Mouse (Mus musculus): Measurements from ENCODE around the gene Zfp866. TPM values are rescaled to one million over a fixed set of nuclear protein-coding genes. Genes with fewer than 3 reads are reported as not detected.

Zfp866 gene
- total RNA-seq, 2 experiments from 2014 or later, result 19.5 to 19.8 TPM

DNA sequence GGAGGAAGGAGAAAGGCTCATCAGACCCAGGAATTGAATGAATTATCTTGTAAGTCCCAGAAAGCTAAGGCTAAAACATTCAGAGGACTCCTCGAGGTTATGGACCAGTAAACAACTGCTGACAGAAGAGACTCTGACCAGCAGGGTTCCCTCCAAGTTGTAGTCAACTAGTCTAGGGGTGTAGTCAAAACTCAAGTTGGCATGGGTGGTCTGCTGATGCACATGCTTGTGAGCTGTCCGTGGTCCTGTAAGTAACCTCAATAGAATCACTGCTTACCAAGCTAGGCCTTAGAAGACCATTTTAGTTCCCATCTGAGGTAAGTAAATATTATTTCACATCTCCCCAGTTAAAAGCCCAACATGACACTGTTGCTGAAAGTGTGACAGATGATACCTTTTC is 49.7 kb downstream of the Zfp866 start:
- intact Hi-C loops (cut with DNase I), result no loop called here
- DNase-seq, result no peak

DNA sequence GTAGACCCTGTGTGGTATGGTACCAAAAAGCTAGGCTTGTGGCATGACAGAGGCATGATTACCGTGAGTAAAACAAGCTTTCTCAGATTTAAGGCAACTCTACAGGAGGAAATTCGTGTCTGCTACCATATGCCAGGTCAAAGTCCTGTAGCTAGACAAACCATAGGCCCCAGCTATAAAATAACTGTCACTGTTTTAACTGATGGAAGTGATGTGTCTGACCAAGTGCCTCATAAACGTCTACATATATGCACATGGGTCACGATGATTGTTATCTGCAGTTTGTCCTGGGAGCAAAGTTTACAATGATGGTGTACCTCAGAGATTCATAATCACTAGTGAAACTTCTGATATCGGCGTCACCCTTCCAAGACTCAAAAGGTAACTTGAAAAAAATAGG is 50.2 kb downstream of the Zfp866 start:
- intact Hi-C loops (cut with DNase I), result no loop called here
- no peak for DNase-seq

DNA sequence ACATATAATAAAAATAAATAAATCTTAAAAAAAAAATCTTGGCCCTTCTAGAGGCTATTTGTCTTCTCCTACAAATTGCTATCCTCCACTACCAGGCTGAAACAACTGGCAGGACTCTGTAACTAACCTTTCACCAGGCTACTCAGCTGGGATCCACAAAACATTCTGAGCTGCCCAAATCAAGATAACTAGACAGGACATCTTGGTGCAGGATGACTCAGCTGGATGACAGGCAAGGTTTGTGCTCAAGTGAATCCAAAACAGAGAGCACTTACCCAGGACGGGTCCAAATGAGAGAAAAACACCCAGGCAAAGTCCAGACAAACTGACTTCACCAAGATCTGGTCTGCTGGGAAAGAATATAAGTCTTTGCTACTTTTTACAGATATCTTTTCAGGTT is 55.5 kb downstream of the Zfp866 start:
- intact Hi-C loops (cut with DNase I), result no loop called here
- no peak for DNase-seq

DNA sequence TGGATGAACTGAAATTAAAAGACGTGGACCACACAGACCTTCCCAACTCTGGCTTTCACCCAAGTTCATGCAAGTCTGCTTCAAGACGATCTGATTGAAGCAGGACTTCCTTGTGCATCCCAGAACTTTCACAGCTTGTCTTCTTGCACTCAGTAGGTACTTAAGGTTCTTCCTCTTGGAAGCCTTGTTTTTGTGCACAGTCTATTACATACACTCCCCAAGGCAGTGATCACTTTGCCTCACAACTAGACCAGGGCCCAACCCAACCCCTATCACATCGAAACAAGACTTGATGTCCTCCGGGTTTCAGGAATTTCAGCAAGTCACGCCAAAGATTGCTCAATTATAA is 73.8 kb downstream of the Zfp866 start:
- intact Hi-C loops (cut with DNase I), result loop anchor here (5.0 kb wide), 1 partner anchor 75 kb away; the partner anchor contains the start of genes Atp13a1 and Zfp866
- DNase-seq, result no peak

DNA sequence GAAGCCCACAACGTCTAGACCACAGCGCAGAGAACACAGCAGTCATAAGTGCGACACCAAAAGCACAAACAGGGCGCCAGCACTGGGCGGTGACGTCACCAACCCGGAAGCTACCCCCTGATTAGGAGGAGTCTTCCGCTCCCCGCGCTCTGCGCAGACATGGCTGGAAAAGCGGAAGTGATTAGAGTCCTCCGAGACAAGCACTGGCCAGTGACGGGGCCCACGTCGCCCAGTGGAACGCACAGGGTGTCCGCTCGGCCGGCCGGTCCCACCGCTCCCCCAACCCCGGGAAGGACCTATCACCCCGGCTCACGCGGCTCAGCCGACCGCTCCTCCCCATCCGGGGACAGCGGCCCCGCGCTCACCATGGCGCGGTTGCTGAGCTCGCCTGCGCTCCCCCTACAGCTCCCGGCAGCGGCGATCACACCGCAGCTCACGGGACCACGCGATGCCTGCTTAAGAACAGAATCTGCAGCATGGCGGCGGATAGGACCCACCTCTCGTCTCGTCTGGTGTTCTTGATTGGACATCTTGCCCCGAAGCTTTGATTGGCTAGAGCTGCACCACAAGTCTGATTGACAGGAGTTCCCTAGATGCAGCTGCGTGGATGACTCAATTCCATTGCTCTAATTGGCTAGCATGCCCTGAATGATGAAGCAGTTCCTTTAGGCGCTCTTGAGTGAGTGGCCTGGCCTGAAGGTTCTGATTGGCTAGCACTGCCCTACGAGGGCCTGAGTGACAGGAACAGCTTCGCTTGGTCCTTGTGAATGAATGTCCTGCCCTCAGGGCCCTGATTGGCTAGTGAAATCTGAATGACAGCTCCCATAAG is 74.4 kb downstream of the Zfp866 start:
- peak; percentile 90 to 93 for DNase-seq
- intact Hi-C loops (cut with DNase I), result loop anchor here (5.0 kb wide), 1 partner anchor 76 kb away; the partner anchor contains the start of genes Atp13a1 and Zfp866

DNA sequence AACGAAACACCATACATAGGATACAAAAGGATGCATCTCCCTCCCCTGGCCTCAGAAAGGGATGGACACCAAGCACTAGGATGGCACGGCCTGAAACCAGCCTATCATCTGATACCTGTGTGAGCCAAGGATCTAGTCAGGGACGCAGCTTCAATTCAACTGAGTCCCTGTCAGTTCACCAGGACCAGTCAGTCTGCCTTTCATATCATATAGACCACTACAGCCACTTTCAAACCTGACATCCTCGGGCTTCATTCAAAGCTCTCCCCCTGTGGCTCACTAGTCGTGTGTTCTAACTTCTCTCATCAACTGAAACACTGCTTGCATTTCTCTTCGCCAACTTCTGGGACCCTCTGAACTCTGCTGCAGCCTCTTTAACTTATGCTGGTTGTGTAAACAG is 75.6 kb downstream of the Zfp866 start:
- DNase-seq, result no peak
- intact Hi-C loops (cut with DNase I), result loop anchor here (2.0 to 5.0 kb wide), 2 partner anchors 77 to 89 kb away; partner anchors contain the start of genes Atp13a1 and Zfp866

DNA sequence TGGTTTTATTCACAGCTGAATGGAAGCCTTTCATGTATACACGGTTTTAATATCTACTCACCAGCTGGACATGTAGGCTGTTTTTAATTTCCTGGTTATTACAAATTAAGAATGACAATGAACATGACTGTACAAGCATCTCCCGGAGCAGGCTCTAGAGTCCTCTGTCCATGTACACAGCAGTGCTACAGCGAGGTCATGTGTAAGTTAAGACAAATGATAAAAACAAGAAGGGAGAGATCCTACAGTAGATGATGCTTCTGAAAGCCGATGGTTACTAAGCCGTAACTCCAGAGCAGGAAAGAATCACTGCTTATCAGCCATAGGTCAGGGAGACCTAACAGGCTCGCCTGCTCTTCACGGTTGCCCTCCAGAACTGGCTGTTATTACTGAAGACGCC is 77.5 kb downstream of the Zfp866 start:
- intact Hi-C loops (cut with DNase I), result no loop called here
- no peak for DNase-seq

Other genes starting within 250 kb of the Zfp866 start
- gene Zfp868, start 165.6 kb downstream of the Zfp866 start, total RNA-seq (2021), result 1 to 10 TPM; 8.2 to 8.6 TPM
- 1 to 10 TPM; 1.3 to 1.9 TPM for gene Zfp964, start 136.7 kb downstream of the Zfp866 start, total RNA-seq (2021)
- 10 to 100 TPM; 12.7 to 13.5 TPM for gene Zfp869, start 80.5 kb downstream of the Zfp866 start, total RNA-seq (2021)
- 1 to 10 TPM; 3.3 to 3.9 TPM for gene Zfp963, start 41.2 kb downstream of the Zfp866 start, total RNA-seq (2021)
- 1 to 10 TPM; 1.9 to 2.2 TPM for gene Gm20422, start 16.3 kb downstream of the Zfp866 start, total RNA-seq (2021)
- gene Atp13a1, start within 50 bp of the Zfp866 start, total RNA-seq (2021), result 10 to 100 TPM; 17.8 to 19.3 TPM
- gene Gmip, start 17.5 kb upstream of the Zfp866 start, total RNA-seq (2021), result 1 to 10 TPM; 4.5 to 4.6 TPM
- gene Lpar2, start 31.3 kb upstream of the Zfp866 start, total RNA-seq (2021), result under 1 TPM; 0.45 to 0.59 TPM
- under 1 TPM in 1 of 2 experiments, not detected in 1; 0.41 TPM for gene Pbx4, start 41.3 kb upstream of the Zfp866 start, total RNA-seq (2021)
- 1 to 10 TPM; 1.7 TPM for gene Cilp2, start 96.5 kb upstream of the Zfp866 start, total RNA-seq (2021)
- not detected for gene Tssk6, start 111.0 kb upstream of the Zfp866 start, total RNA-seq (2021)
- gene Ndufa13, start 111.4 kb upstream of the Zfp866 start, total RNA-seq (2021), result 100 to 1,000 TPM; 404 to 405 TPM
- 10 to 100 TPM; 10.4 to 10.7 TPM for gene Yjefn3, start 111.5 kb upstream of the Zfp866 start, total RNA-seq (2021)
- 10 to 100 TPM; 41.7 to 41.9 TPM for gene Gatad2a, start 205.2 kb upstream of the Zfp866 start, total RNA-seq (2021)